Mouse (Mus musculus) heart, embryonic 12.5 days (tissue): ENCODE data around the gene Kdm7a. TPM values are rescaled to one million over a fixed set of nuclear protein-coding genes. Genes with fewer than 3 reads are reported as not detected.

Experiments
- ATAC-seq: fragments of 200-750 bp; cut with Nextera tagmentation; 2 replicates; pipeline ENCODE4 v1.8.0; 2017; ENCODE audit warnings: moderate TSS enrichment, moderate library complexity; ENCODE audit not compliant: insufficient number of reproducible peaks, low FRiP score
- H3K27ac ChIP-seq: fragments of 300-500 bp; sonication (generic); 2 replicates; pipeline ENCODE4 v1.5.1; 2016; ENCODE audit warnings: mild to moderate bottlenecking, moderate library complexity; ENCODE audit not compliant: poor library complexity, severe bottlenecking
- H3K27me3 ChIP-seq: fragments of 300-500 bp; sonication (generic); replicated peaks from 2 replicates; pipeline ENCODE4 v1.6.1; 2016; ENCODE audit warnings: mild to moderate bottlenecking, moderate library complexity
- H3K36me3 ChIP-seq: fragments of 300-500 bp; sonication (generic); 2 replicates; pipeline ENCODE4 v1.6.1; 2016; ENCODE audit warnings: mild to moderate bottlenecking, moderate library complexity
- H3K4me1 ChIP-seq: fragments of 300-500 bp; sonication (generic); replicated peaks from 2 replicates; pipeline ENCODE4 v1.6.1; 2016; ENCODE audit warnings: mild to moderate bottlenecking
- H3K4me2 ChIP-seq: fragments of 300-500 bp; sonication (generic); 2 replicates; pipeline ENCODE4 v1.6.1; 2016; ENCODE audit warnings: mild to moderate bottlenecking, moderate library complexity
- H3K4me3 ChIP-seq: fragments of 300-500 bp; sonication (generic); 2 replicates; pipeline ENCODE4 v1.5.1; 2016; ENCODE audit warnings: mild to moderate bottlenecking
- H3K9ac ChIP-seq: fragments of 300-500 bp; sonication (generic); 2 replicates; pipeline ENCODE4 v1.6.1; 2016; ENCODE audit warnings: mild to moderate bottlenecking, moderate library complexity
- H3K9me3 ChIP-seq: fragments of 300-500 bp; sonication (generic); replicated peaks from 2 replicates; pipeline ENCODE4 v1.6.1; 2016; ENCODE audit warnings: mild to moderate bottlenecking, moderate library complexity
- WGBS: fragments of 180-500 bp; shearing (Covaris S2); methylation state at CpG from one replicate; pipeline ENCODE4 v1.1.7; 2016; 5-methylcytosine and 5-hydroxymethylcytosine counted together
- polyA plus RNA-seq: library from polyadenylated mRNA; unstranded; fragments of >200 nt; fragmentation: Nextera tagmentation; extraction: Ambion mirVana; gene quantifications from 2 replicates; pipeline ENCODE4 v1.2.1, GENCODE M21; 2016

Kdm7a gene
- polyA plus RNA-seq: 6.8 and 7.1 TPM in 2 replicates

- H3K9ac ChIP-seq: peak within 1 kb of the TSS; percentile 94
- WGBS: 5% methylated on average over 116 of the region's 124 CpGs
- H3K27me3 ChIP-seq: no peaks in the 10 kb centered on the region
- no peaks in the 10 kb centered on the region for H3K36me3 ChIP-seq
- H3K4me2 ChIP-seq: peak within 1 kb of the TSS; percentile 93
- H3K9me3 ChIP-seq: no peaks in the 10 kb centered on the region
- ATAC-seq: peak; percentile 86
- peak within 1 kb of the TSS; percentile 93 for H3K4me3 ChIP-seq
- H3K4me1 ChIP-seq: peaks cover 4% of the 10 kb centered on the region
- H3K27ac ChIP-seq: peak within 1 kb of the TSS; percentile 97
Observed at GRCm38 (mm10) chr6:39206581-39207461, at the start of gene Kdm7a. Kdm7a (minus strand) TSS chr6:39206789.

- H3K4me3 ChIP-seq: no peak overlapping the region
- 77% methylated on average over 8 of the region's 8 CpGs for WGBS
- H3K4me2 ChIP-seq: no peak overlapping the region
- ATAC-seq: no peak
- peaks cover 11% of the 10 kb centered on the region for H3K27me3 ChIP-seq
- 0 out of 2 replicates have a peak, but pooled peaks cover 4% of the 10 kb centered on the region for H3K9me3 ChIP-seq
- H3K9ac ChIP-seq: 0 out of 2 replicates have a peak overlapping the region, but pooled peaks have one; percentile 28
- no peaks in the 10 kb centered on the region for H3K36me3 ChIP-seq
- H3K27ac ChIP-seq: no peak overlapping the region
- H3K4me1 ChIP-seq: peaks cover 7% of the 10 kb centered on the region
Observed at GRCm38 (mm10) chr6:39255271-39255670, 48.7 kb upstream of the Kdm7a start.

GRCm38 (mm10) chr6:39250055-39250454 is 43.5 kb upstream of the Kdm7a start:
- Histone ChIP-seq H3K36me3 (no peaks in the 10 kb centered on the region), H3K27me3 (0 out of 2 replicates have a peak, but pooled peaks cover under 1% of the 10 kb centered on the region), H3K9ac (no peak overlapping the region), H3K27ac (no peak overlapping the region), H3K4me2 (no peak overlapping the region), H3K4me1 (no peaks in the 10 kb centered on the region), H3K9me3 (0 out of 2 replicates have a peak, but pooled peaks cover 4% of the 10 kb centered on the region), H3K4me3 (no peak overlapping the region)
- 86% methylated on average over 2 of the region's 2 CpGs for WGBS
- no peak for ATAC-seq

GRCm38 (mm10) chr6:39249176-39249770 is 42.7 kb upstream of the Kdm7a start:
- 47% methylated on average over 16 of the region's 16 CpGs for WGBS

GRCm38 (mm10) chr6:39244066-39244465 is 37.5 kb upstream of the Kdm7a start:
- Histone ChIP-seq H3K9me3 (no peaks in the 10 kb centered on the region), H3K36me3 (no peaks in the 10 kb centered on the region), H3K27me3 (no peaks in the 10 kb centered on the region), H3K4me3 (no peak overlapping the region), H3K4me1 (peaks cover 22% of the 10 kb centered on the region), H3K4me2 (no peak overlapping the region), H3K9ac (no peak overlapping the region), H3K27ac (no peak overlapping the region)
- no peak for ATAC-seq
- WGBS: 76% methylated on average over 9 of the region's 9 CpGs

More at GRCm38 (mm10) chr6:39249176-39249770, 42.7 kb upstream of the Kdm7a start:
- no peaks in the 10 kb centered on the region for H3K4me1 ChIP-seq
- H3K27ac ChIP-seq: no peak overlapping the region
- H3K9ac ChIP-seq: no peak overlapping the region
- no peaks in the 10 kb centered on the region for H3K27me3 ChIP-seq
- ATAC-seq: no peak
- no peaks in the 10 kb centered on the region for H3K36me3 ChIP-seq
- 0 out of 2 replicates have a peak, but pooled peaks cover 4% of the 10 kb centered on the region for H3K9me3 ChIP-seq
- no peak overlapping the region for H3K4me2 ChIP-seq
- no peak overlapping the region for H3K4me3 ChIP-seq

GRCm38 (mm10) chr6:39243511-39243961 is 36.9 kb upstream of the Kdm7a start:
- WGBS: 65% methylated on average over 8 of the region's 8 CpGs
- no peaks in the 10 kb centered on the region for H3K27me3 ChIP-seq
- H3K4me2 ChIP-seq: no peak overlapping the region
- peak overlapping the region; percentile 32 for H3K27ac ChIP-seq
- no peaks in the 10 kb centered on the region for H3K36me3 ChIP-seq
- no peak for ATAC-seq
- H3K4me3 ChIP-seq: no peak overlapping the region
- H3K9ac ChIP-seq: no peak overlapping the region
- H3K4me1 ChIP-seq: peaks cover 25% of the 10 kb centered on the region
- H3K9me3 ChIP-seq: no peaks in the 10 kb centered on the region

GRCm38 (mm10) chr6:39242718-39243471 is 36.3 kb upstream of the Kdm7a start:
- WGBS: 30% methylated on average over 8 of the region's 8 CpGs
- no peaks in the 10 kb centered on the region for H3K27me3 ChIP-seq
- H3K36me3 ChIP-seq: no peaks in the 10 kb centered on the region
- H3K9me3 ChIP-seq: no peaks in the 10 kb centered on the region
- H3K4me3 ChIP-seq: no peak overlapping the region
- H3K9ac ChIP-seq: no peak overlapping the region
- H3K27ac ChIP-seq: peak overlapping the region; percentile 32
- peak; percentile 86 for ATAC-seq
- no peak overlapping the region for H3K4me2 ChIP-seq
- H3K4me1 ChIP-seq: peaks cover 25% of the 10 kb centered on the region

- no peak for ATAC-seq
- Histone ChIP-seq H3K27ac (no peak overlapping the region), H3K9ac (no peak overlapping the region), H3K4me2 (no peak overlapping the region), H3K36me3 (no peaks in the 10 kb centered on the region), H3K4me3 (no peak overlapping the region), H3K4me1 (peaks cover 25% of the 10 kb centered on the region), H3K9me3 (no peaks in the 10 kb centered on the region), H3K27me3 (no peaks in the 10 kb centered on the region)
- WGBS: 74% methylated on average over 4 of the region's 4 CpGs
Observed at GRCm38 (mm10) chr6:39241421-39241891, 34.9 kb upstream of the Kdm7a start.

- no peak for ATAC-seq
- Histone ChIP-seq H3K4me1 (peaks cover 25% of the 10 kb centered on the region), H3K27me3 (no peaks in the 10 kb centered on the region), H3K27ac (no peak overlapping the region), H3K4me3 (no peak overlapping the region), H3K36me3 (no peaks in the 10 kb centered on the region), H3K9me3 (no peaks in the 10 kb centered on the region), H3K9ac (no peak overlapping the region), H3K4me2 (no peak overlapping the region)
- 74% methylated on average over 3 of the region's 3 CpGs for WGBS
Observed at GRCm38 (mm10) chr6:39240956-39241355, 34.4 kb upstream of the Kdm7a start.

- ATAC-seq: no peak
- no peaks in the 10 kb centered on the region for H3K27me3 ChIP-seq
- 59% methylated on average over 3 of the region's 3 CpGs for WGBS
- H3K4me2 ChIP-seq: no peak overlapping the region
- no peak overlapping the region for H3K27ac ChIP-seq
- H3K4me3 ChIP-seq: no peak overlapping the region
- no peaks in the 10 kb centered on the region for H3K36me3 ChIP-seq
- H3K9ac ChIP-seq: no peak overlapping the region
- no peaks in the 10 kb centered on the region for H3K9me3 ChIP-seq
- peaks cover 14% of the 10 kb centered on the region for H3K4me1 ChIP-seq
Observed at GRCm38 (mm10) chr6:39237887-39238286, 31.3 kb upstream of the Kdm7a start.
